Mouse (Mus musculus) left cerebral cortex, adult 11 months (tissue): ENCODE measurements around the gene Pcdh10.

Experiments used
- DNase-seq: peaks from one replicate; pipeline ENCODE4 v3.0.0; 2022; ENCODE audit warnings: low spot score

Pcdh10 gene

GRCm38 (mm10) chr3:45378145-45378544, at the start of gene Pcdh10:
Gene Pcdh10 (plus strand): TSS chr3:45378398.
- DNase-seq = peak; percentile 95

DNA sequence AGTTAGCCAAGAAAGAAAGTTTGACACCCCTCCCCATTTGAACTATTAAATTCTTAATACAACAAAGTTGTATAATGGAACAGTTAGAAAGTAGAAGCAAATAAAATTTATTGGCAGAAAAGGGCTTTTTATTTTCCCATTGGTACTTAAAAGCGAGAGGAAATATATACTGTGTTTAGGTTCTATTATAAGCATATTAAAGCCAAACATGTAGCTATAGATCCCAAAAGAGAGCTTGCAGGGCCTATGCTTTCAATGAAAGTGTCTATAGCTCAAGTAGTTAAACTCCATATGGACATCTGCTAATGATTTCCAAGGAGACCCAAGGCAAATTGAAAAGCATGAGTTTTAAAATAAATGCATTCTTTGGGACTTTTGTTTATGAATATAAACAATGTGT, 22.3 kb upstream of the Pcdh10 start:
- no peak for DNase-seq

DNA sequence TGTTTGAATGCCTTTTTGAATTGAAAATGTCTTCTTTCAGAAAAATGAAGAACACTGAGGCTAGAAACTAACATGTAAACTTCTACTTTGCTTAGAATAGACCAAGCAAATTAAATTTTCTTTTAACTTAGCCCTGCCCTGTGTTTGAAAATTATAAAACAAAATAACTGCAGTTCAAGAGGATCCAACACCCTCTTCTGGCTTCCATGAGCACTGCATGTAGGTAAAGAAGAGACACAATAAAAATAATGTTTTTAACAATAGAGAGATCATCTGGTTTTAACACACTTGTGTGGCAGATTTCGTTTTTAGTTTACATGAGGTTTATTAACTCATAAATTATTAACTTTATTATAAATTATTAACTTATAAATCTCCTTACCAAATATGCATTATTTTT, 9.2 kb upstream of the Pcdh10 start:
- no peak for DNase-seq

DNA sequence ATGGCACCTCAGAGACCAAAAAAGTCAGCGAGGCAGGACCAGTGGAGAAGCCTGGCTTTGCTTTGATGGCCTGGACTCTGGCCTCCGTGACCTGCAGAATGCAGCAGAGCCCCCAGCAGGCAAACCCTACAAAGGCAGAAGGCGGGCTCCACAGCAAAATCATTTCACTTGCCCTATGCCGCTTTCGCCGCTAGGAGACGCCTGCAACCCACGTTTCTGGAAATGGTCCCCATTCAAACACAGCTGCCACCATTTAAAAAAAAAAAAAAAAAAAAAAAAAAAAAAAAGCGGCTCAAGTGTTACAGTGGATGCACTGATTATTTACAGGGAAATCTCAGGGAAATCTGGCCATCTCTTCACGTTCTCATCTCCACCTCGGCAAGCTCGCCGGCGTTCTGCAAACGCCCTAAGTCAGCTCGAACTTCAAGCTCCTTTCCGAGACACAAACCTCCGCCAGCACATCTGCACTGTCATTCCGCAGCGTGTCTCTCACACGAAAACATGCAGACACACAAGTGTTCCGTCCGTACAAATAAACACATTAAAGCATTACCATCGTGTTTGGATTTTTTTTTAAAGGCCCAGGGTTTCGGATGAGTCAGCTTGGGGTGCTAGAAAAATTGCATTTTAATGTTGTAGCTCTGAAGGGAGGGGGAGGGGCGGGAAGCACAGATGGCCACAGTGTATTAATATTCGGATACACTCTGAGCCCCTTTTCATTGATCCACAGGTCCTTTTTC, 2.3 kb upstream of the Pcdh10 start:
- DNase-seq = peak; percentile 73

DNA sequence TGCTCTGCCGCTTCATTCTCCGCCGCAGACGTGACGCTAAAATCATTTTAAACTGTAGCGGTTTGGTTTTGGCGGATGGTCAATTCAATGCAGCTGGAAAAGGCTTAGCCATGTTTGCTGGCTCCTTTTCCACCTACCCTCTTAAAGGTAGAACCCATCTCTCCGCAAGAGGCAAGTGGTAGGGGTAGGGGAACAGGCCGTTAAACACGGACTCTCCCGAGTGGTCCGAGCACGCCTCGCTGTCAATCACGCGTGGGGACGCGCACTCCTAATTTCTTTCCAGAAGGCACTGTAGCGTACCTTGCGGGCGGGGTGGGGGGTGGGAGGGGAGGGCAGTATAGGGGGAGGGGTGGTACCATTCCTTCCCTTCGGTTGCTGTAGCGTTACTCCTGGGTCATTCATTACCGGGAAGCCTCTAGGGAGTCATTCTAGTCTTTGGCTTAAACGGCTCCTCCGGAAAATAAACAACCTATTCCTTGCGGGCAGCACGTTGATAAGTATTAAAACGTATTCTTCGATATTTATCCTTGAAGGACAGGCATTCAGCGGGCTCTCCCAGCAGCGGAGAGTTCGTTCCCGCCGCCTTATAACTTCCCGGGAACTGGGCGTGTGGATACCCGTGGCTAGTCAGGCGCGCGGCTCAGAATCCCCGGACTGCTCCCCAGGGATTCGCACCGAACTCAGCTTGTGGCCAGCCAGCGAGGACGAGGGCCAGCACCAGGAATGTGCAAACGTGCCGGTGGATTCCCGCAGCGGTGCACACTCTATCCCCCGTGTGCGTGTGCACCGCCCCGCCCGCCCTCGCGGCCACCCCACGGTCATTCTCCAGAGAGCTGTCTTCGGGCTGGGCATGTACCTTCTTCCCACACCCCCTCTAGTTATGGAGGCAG, 1.5 kb upstream of the Pcdh10 start:
- DNase-seq = no peak

DNA sequence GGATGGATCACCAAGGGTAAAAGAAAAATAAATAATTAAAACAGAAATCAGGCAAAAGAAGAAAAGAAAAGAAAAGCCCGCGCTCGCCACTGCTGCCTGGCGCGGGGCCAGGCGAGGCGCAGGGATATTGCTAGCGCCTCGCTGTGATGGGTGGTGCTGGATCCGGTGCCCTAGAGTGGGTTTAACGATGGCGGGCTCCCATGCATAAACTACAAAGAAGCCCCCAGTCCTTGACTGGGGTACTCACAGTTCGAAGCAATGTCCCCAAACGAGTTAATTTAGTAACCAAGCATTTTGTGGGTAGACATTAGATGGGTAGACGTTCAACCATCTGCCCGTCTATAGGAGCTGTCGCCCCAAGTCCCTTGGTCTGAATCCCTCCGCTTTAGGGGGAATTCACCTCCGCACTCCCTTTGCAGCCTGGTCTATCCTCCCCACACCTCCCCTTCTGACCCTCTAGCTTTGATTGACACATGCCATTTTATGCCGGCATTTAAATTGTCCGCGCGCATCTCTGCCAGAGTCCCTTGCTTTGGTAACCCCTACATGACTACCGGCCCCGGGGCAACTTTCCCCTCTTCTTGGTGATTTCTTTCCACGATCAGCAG, 703 bp upstream of the Pcdh10 start:
- DNase-seq = no peak

DNA sequence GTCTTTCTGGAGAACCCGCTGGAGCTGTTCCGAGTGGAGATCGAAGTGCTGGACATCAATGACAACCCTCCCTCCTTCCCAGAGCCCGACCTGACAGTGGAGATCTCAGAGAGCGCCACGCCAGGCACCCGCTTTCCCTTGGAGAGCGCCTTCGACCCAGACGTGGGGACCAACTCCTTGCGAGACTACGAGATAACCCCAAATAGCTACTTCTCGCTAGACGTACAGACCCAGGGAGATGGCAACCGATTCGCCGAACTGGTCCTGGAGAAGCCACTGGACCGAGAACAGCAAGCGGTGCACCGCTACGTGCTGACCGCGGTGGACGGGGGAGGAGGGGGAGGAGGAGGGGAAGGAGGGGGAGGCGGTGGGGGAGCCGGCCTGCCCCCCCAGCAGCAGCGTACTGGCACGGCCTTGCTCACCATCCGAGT, 1.4 kb downstream of the Pcdh10 start:
- DNase-seq = no peak

DNA sequence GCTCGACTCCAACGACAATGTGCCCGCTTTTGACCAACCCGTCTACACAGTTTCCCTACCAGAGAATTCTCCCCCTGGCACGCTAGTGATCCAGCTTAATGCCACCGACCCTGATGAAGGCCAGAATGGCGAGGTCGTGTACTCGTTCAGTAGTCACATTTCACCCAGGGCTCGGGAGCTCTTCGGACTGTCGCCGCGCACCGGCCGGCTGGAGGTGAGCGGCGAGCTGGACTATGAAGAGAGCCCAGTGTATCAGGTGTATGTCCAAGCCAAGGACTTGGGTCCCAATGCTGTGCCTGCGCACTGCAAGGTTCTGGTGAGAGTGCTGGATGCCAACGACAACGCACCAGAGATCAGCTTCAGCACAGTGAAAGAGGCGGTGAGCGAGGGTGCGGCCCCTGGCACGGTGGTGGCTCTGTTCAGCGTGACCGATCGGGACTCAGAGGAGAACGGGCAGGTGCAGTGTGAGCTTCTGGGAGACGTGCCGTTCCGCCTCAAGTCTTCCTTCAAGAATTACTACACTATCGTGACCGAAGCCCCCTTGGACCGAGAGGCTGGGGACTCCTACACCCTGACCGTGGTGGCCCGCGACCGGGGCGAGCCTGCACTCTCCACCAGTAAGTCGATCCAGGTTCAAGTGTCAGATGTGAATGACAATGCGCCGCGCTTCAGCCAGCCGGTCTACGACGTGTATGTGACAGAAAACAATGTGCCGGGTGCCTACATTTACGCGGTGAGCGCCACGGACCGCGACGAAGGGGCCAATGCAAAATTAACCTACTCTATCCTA, 2.0 kb downstream of the Pcdh10 start:
- DNase-seq = no peak

- no peak for DNase-seq
Observed at GRCm38 (mm10) chr3:45380811-45381761, 2.9 kb downstream of the Pcdh10 start.

DNA sequence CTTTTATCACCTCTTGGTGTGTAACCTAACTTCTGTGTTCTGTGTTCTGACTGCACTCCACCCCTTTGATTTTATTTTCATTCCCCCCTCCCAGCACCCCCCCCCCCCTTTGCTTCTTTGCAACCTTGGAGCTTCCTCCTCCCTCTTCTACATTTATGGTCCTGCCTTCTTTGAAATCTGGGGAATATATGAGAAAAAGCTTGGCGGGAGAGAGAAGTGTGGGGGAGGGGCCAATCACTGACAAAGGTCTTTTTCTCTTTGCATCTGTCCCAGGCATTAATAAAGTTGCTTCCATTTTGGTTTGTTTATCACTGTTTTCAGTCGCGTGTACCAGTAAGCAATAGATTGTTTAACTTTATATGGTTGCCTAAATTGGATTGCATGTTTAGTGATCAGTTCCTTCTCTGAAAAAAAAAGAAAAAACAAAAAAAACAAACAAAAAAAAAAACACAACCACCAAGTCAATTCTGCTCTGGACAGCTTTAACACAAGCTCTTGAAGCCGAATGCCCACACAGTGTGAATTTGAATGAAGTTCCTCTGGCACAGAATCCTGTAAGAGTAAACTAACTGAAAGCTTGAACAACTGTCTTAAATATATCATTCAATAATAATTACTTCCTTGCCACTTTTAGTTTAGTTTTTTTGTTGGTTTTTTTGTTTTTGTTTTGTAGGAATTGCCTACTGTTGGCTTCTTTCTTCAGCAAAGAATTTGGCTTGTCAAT, 4.0 kb downstream of the Pcdh10 start:
- DNase-seq = no peak

GRCm38 (mm10) chr3:45383831-45384230, 5.6 kb downstream of the Pcdh10 start:
- DNase-seq = no peak

GRCm38 (mm10) chr3:45385028-45385427, 6.8 kb downstream of the Pcdh10 start:
- DNase-seq = peak; percentile 47

DNA sequence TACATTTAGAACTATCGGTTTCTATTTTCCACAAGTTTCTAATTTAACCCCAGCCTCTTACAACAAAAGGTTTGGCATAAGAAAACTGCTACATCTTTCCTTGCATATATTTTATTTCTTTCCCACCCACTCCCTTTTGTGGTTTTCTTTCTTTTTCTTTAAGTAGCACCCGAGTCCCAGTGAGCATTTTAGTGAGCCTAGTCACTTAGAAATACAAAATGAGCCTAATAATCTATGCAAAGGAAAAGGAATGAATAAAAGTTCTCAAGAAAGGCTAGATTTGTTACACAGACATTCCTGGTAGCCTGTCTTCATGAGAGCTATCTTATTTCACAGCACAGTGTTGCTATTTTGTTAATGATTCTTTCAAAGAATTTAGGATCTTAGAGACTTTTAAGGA, 7.3 kb downstream of the Pcdh10 start:
- no peak for DNase-seq

DNA sequence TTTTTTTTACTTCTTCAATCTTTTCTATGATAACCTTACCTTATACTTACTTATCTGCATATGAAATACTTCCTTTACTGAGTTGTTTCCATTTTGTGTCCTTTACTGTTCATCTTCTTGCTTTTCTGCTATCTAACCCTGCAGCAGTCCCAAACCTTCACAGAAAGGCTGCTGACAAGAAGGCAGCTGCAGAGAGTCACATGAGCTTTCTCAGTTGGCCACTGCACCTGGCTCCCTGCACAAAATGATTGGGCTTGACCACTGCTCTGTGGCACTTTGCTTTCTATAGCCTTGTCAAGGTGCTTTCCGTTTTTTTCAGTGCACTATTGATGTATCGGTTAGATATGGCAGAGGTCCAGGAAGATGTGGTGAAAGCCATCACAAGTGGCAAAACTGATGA, 8.3 kb downstream of the Pcdh10 start:
- no peak for DNase-seq

DNA sequence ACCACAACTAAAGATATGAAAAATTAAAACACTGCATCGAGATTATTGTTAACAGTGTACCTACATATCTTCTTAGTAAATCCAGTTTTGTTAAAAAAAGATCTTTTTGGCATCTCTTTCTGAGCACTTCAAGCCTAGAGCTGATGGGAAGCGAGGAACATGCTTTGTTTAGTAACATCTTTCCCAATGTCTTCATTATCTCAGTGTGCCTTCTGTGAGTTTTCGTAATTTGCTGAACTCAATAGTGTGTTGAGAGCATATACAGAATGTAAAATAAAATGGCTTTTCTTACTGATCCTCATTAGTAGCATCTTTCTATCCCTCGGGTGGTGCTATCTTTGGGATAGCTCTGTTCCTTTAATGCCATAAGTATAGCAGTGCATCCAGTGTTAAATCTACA, 18.9 kb downstream of the Pcdh10 start:
- no peak for DNase-seq

- no peak for DNase-seq
Observed at GRCm38 (mm10) chr3:45403239-45403638, 25.0 kb downstream of the Pcdh10 start.

DNA sequence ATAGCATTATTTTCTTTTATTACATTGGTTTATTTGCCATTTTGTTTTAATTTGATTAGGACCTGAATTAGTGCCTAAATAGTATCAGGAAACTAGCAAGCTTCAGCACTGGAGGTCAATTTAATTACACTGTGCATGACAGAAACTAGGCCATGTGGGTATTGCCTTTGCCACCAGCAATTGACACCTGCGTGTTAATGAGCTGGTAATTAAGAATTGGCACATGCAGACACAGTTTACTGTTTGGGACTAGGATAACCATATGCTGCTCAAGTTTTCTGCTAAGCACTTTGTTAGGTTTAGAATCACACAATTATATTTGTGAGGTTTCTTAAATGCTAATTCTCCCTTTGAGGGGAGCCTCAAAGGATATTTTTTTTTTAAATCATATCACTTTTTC, 53.5 kb downstream of the Pcdh10 start:
- no peak for DNase-seq

DNA sequence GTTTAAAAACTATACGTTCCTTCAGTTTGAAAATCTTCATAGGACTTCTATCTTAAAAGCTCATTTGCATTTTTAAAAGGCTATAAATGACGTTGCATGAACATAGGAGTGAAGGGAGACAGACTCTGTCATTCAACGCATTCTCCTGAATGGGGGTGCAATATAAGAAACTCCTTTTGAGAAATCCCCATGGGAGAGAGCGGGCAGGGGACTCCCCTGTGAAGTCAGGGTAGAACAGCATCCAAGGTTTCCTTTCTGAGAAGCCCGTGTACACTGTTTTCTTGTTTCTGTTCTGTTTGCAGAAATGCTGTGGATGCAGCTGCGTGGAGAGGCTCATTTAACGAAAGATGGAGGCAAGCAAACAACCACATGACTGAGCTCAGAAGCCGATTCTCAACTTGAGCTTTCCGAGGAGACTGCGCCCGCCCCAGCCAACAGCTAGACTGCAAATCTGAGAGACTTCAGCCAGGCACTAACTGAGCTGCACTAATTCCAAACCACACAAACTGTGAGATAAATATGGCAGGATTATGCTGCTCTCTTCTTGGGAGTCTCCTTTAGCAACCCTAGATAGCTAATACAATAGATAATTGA, 54.1 kb downstream of the Pcdh10 start:
- DNase-seq = no peak
